Mouse (Mus musculus) heart, embryonic 11.5 days (tissue): Measurements from ENCODE around the gene Gm11444. TPM values are rescaled to one million over a fixed set of nuclear protein-coding genes. Genes with fewer than 3 reads are reported as not detected.
A peak's percentile ranks its signal among the peaks of the same experiment; 100 is the strongest.

ENCODE experiments used
- ATAC-seq: fragments of 200-750 bp; cut with Nextera tagmentation; replicated peaks from 2 replicates; pipeline ENCODE4 v1.8.0; 2017; ENCODE audit warnings: moderate library complexity; ENCODE audit not compliant: insufficient number of reproducible peaks, low FRiP score, low TSS enrichment
- H3K27ac ChIP-seq: fragments of 300-500 bp; sonication (generic); 2 replicates; pipeline ENCODE4 v1.5.1; 2014; ENCODE audit warnings: mild to moderate bottlenecking, low read depth, low read length
- H3K27me3 ChIP-seq: fragments of 300-500 bp; sonication (generic); 2 replicates; pipeline ENCODE4 v1.6.1; 2014; ENCODE audit warnings: mild to moderate bottlenecking, low read length, mixed read lengths; ENCODE audit not compliant: control insufficient read depth, insufficient read depth
- H3K36me3 ChIP-seq: fragments of 300-500 bp; sonication (generic); 2 replicates; pipeline ENCODE4 v1.6.1; 2014; ENCODE audit warnings: mild to moderate bottlenecking, low read length, moderate library complexity, mixed read lengths; ENCODE audit not compliant: control insufficient read depth, insufficient read depth
- H3K4me1 ChIP-seq: fragments of 300-500 bp; sonication (generic); 2 replicates; pipeline ENCODE4 v1.6.1; 2014; ENCODE audit warnings: low read length; ENCODE audit not compliant: control insufficient read depth, insufficient read depth
- H3K4me2 ChIP-seq: fragments of 300-500 bp; sonication (generic); 2 replicates; pipeline ENCODE4 v1.6.1; 2014; ENCODE audit warnings: mild to moderate bottlenecking, moderate library complexity
- H3K4me3 ChIP-seq: fragments of 300-500 bp; sonication (generic); 2 replicates; pipeline ENCODE4 v1.5.1; 2014; ENCODE audit warnings: low read depth, low read length
- H3K9ac ChIP-seq: fragments of 300-500 bp; sonication (generic); 2 replicates; pipeline ENCODE4 v1.6.1; 2014; ENCODE audit warnings: mild to moderate bottlenecking, low read depth, low read length, moderate library complexity
- H3K9me3 ChIP-seq: fragments of 300-500 bp; sonication (generic); replicated peaks from 2 replicates; pipeline ENCODE4 v1.6.1; 2016; ENCODE audit warnings: low read length; ENCODE audit not compliant: control insufficient read depth
- WGBS: fragments of 180-500 bp; shearing (Covaris S2); extraction: QIAGEN DNeasy Blood & Tissue Kit; methylation state at CpG from one replicate; pipeline ENCODE4 v1.1.7; 2014; ENCODE audit not compliant: insufficient replicate concordance; 5-methylcytosine and 5-hydroxymethylcytosine counted together
- polyA plus RNA-seq: library from polyadenylated mRNA; unstranded; fragments of >200 nt; fragmentation: Nextera tagmentation; extraction: Ambion mirVana; gene quantifications from 2 replicates; pipeline ENCODE4 v1.2.1, GENCODE M21; 2014

Gene Gm11444
- polyA plus RNA-seq, 1 experiment from 2014 or later = not detected

GRCm38 (mm10) chr11:85834386-85834931 is 15.7 kb downstream of the Gm11444 start:
- peaks cover 37% of the 10 kb centered on the region for H3K4me1 ChIP-seq
- H3K27ac ChIP-seq = peak overlapping the region; percentile 11; the same call in 1 of the 2 replicates
- 9% methylated on average over 17 of the region's 17 CpGs for WGBS
- peak overlapping the region; percentile 65 for H3K9ac ChIP-seq
- H3K4me2 ChIP-seq = peak overlapping the region; percentile 93
- no peak for ATAC-seq
- H3K4me3 ChIP-seq = peak overlapping the region; percentile 69
- no peaks in the 10 kb centered on the region for H3K9me3 ChIP-seq
- H3K27me3 ChIP-seq = peaks cover 92% of the 10 kb centered on the region
- H3K36me3 ChIP-seq = no peaks in the 10 kb centered on the region

- H3K36me3 ChIP-seq = no peaks in the 10 kb centered on the region
- H3K4me2 ChIP-seq = peak overlapping the region; percentile 93
- 7% methylated on average over 11 of the region's 11 CpGs for WGBS
- H3K4me3 ChIP-seq = peak overlapping the region; percentile 69
- H3K27ac ChIP-seq = peak overlapping the region; percentile 79
- H3K9ac ChIP-seq = peak overlapping the region; percentile 65
- H3K9me3 ChIP-seq = no peaks in the 10 kb centered on the region
- peaks cover 39% of the 10 kb centered on the region for H3K4me1 ChIP-seq
- peaks cover 90% of the 10 kb centered on the region for H3K27me3 ChIP-seq
- ATAC-seq = no peak
Measured at GRCm38 (mm10) chr11:85833761-85834385, 16.3 kb downstream of the Gm11444 start.

DNA sequence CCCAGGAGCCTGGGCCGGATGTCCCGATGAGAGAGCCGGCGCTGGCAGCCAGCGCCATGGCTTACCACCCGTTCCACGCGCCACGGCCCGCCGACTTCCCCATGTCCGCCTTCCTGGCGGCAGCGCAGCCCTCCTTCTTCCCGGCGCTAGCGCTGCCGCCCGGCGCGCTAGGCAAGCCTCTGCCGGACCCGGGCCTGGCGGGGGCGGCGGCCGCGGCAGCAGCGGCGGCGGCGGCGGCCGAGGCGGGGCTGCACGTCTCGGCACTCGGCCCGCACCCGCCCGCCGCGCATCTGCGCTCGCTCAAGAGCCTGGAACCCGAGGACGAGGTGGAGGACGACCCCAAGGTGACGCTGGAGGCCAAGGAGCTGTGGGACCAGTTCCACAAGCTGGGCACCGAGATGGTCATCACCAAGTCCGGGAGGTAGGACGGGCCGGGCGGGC is 17.0 kb downstream of the Gm11444 start:
- WGBS = 0% methylated on average over 36 of the region's 54 CpGs
- Histone ChIP-seq H3K9ac (peak overlapping the region; percentile 65), H3K4me1 (peaks cover 40% of the 10 kb centered on the region), H3K4me3 (peak overlapping the region; percentile 69), H3K27me3 (peaks cover 89% of the 10 kb centered on the region), H3K4me2 (peak overlapping the region; percentile 93), H3K9me3 (no peaks in the 10 kb centered on the region), H3K27ac (peak overlapping the region; percentile 79), H3K36me3 (no peaks in the 10 kb centered on the region)
- no peak for ATAC-seq

DNA sequence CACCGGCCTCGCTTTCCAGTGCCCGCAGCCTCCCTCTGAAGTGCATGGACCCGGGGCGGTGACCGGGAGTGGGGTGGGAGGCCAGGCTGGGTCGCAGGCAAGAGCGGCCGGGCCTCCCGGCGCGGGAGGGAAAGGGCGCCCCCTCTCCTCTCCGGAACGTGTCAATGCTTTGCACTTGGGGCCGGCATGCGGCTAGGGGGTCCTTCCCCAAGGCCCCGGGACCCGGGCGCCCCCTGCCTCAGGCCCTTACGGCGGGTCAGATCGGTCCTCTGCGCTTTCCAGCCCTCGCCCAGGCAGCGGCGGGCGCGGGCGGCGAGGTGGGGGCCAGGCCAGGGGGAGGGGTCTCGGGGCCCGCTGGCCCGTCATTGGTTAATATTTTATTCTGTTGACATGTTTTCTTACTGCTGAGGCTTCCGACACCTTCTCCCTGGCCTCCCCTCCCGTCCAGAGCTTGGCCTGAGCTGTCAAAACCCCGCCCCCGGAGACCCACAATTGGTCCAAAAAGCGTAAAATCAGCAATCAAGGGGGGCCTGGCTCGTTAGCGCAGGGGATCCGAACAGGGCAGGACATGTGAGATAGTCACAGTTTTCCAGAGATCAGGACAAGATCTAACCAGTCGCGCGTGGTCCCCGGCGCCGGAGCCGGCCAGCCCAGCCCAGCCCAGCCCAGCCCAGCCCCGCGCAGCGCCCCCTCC is 17.8 kb downstream of the Gm11444 start, which contains the start of gene Tbx2:
Tbx2 (plus strand) TSS at position 321 of the 694 bp plus-strand sequence.
- peak; percentile 60 for ATAC-seq
- Histone ChIP-seq H3K4me3 (peak within 1 kb of the TSS; percentile 69), H3K27ac (peak within 1 kb of the TSS; percentile 79), H3K4me1 (peaks cover 39% of the 10 kb centered on the region), H3K36me3 (no peaks in the 10 kb centered on the region), H3K27me3 (peaks cover 82% of the 10 kb centered on the region), H3K9ac (peak within 1 kb of the TSS; percentile 68), H3K4me2 (peak within 1 kb of the TSS; percentile 93), H3K9me3 (no peaks in the 10 kb centered on the region)
- under 1% methylated on average over 49 of the region's 52 CpGs for WGBS

DNA sequence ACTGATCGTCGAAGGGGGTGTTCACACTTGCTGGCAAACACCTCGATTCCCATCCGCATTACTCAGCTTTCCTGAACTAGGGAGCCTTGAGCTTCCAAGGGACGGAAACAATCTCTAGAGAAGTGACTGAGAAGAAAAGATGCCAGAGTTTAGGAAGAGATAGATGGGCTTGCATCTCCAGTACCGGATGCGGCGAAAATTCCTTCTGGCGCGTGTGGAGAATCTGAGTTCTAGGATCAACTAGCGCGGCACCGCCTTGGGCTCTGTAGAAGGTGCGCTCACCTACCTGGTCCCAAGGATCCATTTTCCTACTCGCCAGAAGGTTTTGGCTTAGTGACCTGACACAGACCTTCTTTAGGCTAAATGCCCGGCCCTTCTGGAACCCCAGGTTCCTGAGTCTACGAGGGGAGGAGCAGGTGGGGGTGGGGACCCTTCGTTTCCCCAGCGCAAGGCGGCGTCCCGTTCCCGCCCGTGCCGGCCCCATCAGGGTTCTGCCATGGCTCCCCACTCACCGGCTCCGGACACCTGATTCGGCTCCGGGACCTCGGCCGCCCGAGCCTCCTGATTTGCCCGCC is 18.4 kb downstream of the Gm11444 start:
- Histone ChIP-seq H3K27me3 (peaks cover 79% of the 10 kb centered on the region), H3K4me2 (peak overlapping the region; percentile 93), H3K36me3 (no peaks in the 10 kb centered on the region), H3K4me3 (peak overlapping the region; percentile 69), H3K9me3 (no peaks in the 10 kb centered on the region), H3K9ac (peak overlapping the region; percentile 68), H3K27ac (peak overlapping the region; percentile 76), H3K4me1 (peaks cover 39% of the 10 kb centered on the region)
- ATAC-seq = no peak
- WGBS = 1% methylated on average over 33 of the region's 33 CpGs

GRCm38 (mm10) chr11:85830901-85831341 is 19.2 kb downstream of the Gm11444 start:
- peak overlapping the region; percentile 93 for H3K4me2 ChIP-seq
- no peaks in the 10 kb centered on the region for H3K9me3 ChIP-seq
- WGBS = 1% methylated on average over 17 of the region's 17 CpGs
- peak overlapping the region; percentile 49; the same call in 1 of the 2 replicates for H3K9ac ChIP-seq
- no peaks in the 10 kb centered on the region for H3K36me3 ChIP-seq
- H3K27ac ChIP-seq = peak overlapping the region; percentile 76
- no peak for ATAC-seq
- peaks cover 77% of the 10 kb centered on the region for H3K27me3 ChIP-seq
- peak overlapping the region; percentile 69; the same call in 1 of the 2 replicates for H3K4me3 ChIP-seq
- H3K4me1 ChIP-seq = peaks cover 46% of the 10 kb centered on the region

DNA sequence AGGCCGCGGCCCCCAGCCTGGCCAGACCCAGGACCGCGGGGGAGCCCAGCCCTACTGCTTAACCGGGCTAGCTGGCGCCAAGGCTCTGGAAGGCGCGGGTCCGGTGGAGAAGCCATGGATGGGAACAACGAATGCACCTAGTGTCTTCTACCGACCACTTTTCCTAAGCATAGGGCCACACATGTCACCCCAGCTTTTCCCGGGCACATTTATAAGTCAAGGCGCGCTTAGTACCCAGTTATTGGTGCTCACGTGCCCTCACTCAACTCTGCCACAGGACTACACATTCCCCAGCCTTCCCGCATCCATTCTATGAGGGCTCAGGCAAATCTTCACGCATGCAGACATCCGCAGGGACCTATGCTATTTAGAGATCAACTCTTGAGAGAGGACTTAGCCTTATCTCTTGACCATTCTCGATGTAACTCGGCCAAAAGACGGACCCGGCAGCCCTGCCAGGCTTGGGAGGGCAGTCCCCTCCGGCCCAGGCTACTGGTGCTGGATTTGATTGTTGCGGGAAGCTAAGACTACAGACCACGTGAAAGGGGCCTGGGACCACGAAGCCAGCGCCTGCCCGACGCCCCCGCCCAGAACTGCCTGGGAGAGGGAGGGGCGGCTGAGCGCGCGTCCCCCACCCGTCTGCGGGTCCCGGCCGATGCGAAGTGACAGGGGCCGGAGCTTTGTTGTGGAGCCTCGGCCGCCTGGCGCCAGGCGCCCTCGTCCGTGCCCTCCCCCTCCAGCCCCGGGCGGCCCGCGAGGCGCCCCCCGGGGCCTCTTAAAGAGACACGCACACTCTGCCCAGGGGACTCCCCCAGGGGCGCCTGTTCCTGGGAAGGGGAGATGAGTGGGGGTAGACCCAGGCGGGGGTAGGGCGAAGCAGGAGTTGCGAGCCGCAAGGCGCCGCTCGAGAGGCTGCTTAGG is 20.4 kb downstream of the Gm11444 start:
- Histone ChIP-seq H3K4me2 (peak overlapping the region; percentile 93), H3K27ac (peak overlapping the region; percentile 76), H3K4me3 (peak overlapping the region; percentile 69), H3K9ac (peak overlapping the region; percentile 62), H3K36me3 (no peaks in the 10 kb centered on the region), H3K4me1 (peaks cover 55% of the 10 kb centered on the region), H3K9me3 (no peaks in the 10 kb centered on the region), H3K27me3 (peaks cover 72% of the 10 kb centered on the region)
- WGBS = under 1% methylated on average over 60 of the region's 61 CpGs
- no peak; the same call in 1 of the 2 replicates for ATAC-seq
